Mouse (Mus musculus): ENCODE data around the gene S100g.

Gene S100g

DNA sequence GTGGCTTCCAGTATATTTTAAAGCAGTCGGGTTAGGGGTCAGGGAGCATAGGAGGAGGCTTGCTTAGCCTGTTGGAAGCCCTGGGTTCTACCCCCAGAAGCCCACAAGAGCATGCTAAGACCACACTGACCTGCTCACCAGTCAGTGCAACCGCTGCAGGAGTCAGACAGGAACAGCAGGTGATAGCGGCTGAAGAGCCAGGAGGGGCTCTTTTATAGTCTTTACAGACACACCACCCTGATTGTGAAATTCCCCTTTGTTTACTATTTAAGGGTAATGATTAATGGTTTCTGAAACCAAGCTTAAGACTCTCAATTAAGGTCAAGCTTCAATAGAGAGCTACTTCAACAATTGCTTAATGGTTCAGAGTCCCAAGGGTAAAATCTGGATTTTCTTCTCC, at the start of gene S100g:
Gene S100g (minus strand): TSS at position 217 of the 400 bp plus-strand sequence.
- no peak for DNase-seq (ENCODE audit: low spot score)

DNA sequence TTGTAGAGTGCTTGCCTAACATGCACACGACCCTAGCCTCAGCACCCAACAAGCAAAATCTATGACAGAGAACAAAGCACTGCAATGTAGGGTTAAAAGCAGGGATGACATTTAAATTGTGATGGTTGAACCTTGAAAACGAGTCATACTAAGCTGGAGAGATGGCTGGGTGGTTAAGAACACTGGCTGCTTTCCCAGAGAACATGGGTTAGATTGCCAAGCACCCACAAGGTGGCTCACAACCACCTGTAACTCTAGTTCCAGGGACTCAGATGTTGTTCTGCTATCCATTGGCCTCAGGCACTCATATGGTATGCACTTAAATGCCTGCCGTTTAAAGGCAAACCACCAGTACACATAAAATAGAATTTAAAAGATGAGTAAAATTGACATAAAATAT, 27.7 kb upstream of the S100g start:
- DNase-seq (ENCODE audit: low spot score): no peak

DNA sequence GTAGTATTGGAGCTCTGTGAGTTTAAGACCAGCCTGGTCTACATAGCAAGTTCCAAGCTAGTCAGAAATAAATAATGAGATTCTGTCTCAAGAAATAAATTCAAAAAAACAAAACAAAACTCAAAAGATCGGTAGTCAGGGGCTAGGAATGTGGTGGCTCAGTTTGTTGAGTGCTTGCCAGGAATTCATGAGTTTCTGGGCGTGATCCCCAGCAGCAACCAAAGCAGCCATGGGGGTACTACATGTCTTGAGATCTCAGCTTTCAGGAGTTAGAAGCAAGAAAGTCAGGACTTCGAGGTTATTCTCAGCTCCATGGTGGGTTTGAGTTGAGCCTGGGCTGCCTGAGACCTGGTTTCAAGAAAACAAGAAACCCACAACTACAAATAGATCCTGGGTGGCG, 27.0 kb upstream of the S100g start:
- DNase-seq (ENCODE audit: low spot score): no peak

DNA sequence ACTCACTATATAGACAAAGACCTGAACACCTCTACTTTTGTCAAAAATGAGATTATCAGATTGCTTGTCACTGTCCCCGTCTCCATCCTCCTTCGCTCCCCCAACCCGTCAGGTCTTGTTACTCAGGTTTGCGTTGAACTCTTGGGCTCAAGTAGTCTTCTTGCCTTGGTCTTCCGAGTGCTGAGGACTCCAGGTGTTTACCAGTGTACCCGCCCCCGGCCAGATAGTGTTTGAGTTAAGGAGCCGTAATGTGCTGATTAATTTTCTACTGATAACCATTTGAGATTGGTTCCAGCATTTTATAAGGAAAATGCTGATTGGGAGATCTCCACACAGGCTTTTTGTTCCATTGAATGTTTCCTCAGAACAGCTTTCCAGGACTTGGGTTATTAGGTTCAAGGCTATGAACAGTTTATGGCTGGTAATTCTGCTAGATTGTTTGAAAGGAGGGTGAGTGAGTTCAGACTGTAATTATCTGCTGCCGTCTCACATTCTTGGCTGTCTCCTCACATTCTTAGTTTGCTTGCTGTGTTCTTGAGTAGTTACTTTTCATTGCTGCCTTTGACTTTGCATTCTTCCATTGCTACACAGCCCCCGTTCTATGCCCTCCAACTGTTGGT, 22.6 kb upstream of the S100g start:
- DNase-seq (ENCODE audit: low spot score): no peak

DNA sequence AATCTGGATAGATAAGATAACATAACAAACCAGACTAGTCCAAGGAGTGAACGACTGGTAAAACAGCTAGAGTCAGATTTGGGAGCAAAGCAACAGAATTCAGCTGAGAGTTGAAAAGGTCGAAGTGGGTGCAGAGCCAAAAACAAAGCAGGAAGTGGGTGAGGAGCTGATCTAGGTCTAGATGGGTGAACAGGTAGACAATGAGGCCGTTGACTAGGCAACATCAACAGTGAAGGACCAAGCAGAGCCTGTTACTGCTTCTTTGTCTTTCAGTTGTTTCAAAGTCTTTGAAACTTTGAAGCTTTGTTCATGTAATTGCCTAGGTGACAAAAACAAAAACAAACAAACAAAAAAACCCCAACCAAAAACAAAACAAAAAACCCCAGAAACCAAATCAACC, 11.8 kb upstream of the S100g start:
- no peak for DNase-seq (ENCODE audit: low spot score)

DNA sequence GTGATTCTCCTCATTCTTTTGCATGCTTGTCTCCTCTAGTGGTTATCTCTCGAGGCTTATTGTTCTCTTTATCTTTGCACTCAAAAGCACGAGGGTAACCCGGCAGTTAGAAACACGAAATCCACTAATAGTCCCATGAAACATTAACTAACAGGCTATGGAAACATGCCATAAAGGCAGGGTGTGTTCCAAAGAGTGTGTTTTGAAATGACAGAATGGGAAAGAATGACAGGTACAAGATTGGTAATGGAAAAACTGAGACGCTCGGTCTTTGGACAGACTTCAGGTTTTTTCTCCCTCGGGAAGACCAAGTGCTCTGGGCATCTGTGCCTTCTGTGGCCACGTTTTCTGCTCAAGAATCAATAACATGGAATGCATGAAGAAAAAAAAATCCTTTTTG, 3.1 kb upstream of the S100g start:
- DNase-seq (ENCODE audit: low spot score): no peak

DNA sequence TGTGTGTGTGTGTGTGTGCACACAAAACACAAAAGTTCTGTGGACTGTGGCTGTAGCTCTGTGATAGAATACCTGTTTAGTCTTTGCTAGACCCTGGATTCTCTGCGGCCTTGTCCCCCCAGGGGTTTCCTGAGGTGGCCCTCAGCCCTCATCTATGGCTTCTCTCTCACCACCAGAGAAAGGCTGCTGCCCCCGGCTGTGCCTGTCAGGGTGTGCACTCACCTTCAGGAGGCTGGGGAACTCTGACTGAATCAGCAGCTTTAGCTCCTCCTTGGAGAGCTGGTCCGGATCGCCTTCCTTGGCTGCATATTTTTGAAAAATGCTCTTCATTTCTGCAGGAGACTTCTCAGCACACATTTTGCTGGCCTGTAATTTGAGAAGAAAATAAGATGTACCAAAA, 559 bp downstream of the S100g start:
- DNase-seq (ENCODE audit: low spot score): no peak

DNA sequence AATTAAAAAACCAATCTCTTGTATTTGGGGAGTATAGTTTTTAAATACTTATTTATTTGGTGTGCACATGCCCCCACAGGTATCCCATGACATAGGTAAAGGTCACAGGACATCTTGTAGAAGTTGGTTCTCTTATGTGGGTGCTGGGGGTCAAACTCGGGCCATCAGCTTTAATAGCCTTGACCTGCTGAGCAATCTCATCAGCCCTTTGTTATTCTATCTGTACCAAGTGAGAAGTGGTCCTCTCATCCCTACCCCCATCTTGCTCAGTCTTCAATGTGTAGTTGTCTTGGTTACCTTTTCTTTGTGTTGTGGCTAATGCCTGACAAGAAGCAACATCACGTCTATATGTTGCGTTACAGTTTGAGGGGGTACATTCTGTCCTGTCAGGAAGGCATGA, 6.5 kb downstream of the S100g start:
- no peak for DNase-seq (ENCODE audit: low spot score)

DNA sequence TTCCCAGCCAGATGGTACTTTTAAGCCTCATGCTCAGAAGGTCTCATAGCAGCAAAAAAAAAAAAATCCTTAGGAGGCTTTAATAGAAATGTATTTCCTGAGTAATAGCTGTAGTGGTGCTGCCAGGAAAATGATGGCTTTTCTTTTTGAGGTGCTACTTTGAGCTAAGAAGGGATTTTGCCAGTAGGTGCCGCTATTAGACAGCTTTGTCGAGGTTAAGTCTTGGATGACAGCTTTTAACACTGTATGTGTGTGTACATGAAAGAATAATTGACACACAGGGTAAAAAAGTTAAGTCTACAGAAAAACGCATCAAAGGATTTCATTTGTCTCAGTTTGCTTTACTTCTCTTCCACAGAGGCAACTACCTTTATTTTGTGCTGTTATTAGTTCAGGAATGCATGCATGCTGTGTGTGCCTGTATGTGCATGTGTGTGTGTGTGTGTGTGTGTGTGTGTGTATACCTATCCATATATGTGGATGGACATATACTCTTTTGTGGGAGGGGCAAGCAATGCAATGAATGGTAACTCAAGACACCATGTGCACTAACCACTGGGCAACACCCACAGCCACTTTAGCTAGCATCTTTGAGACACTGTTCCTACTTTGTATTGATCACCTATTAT, 14.5 kb downstream of the S100g start:
- DNase-seq (ENCODE audit: low spot score): peak; percentile 57

DNA sequence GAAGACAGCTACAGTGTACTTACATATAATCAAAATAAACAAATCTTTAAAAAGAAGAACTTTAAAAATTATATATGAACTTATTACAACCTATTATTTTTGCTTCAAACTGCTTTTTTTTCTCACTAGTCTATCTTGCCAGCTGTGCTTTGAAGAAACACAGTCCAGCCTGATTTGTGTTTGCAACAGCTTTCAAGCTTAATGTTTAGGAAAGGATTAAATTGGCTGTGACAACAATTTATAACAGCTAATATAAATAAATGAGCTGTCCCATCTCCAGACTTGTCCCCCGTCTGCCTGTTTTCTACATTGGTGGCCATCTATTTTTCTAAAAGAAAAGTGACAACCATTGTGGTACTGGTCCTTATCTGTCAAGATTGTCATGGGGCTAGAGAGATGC, 22.4 kb downstream of the S100g start:
- DNase-seq (ENCODE audit: low spot score): no peak

DNA sequence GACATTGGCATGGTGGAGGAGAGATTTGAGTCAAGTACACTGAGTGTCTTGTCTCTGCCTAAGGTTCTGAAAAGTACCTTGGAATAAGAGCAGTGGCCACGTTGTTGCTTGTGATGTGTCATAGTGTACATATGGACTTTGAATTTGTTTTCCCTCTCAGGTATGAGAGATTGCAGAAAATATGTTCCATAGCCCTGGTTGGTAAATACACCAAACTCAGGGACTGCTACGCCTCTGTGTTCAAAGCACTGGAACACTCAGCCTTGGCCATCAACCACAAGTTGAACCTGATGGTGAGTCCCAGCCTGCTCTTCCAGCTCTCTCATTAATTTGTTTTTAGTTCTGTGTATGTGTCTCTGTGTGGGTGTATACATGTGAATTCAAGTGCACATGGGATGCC, 32.9 kb downstream of the S100g start:
- DNase-seq (ENCODE audit: low spot score): no peak

DNA sequence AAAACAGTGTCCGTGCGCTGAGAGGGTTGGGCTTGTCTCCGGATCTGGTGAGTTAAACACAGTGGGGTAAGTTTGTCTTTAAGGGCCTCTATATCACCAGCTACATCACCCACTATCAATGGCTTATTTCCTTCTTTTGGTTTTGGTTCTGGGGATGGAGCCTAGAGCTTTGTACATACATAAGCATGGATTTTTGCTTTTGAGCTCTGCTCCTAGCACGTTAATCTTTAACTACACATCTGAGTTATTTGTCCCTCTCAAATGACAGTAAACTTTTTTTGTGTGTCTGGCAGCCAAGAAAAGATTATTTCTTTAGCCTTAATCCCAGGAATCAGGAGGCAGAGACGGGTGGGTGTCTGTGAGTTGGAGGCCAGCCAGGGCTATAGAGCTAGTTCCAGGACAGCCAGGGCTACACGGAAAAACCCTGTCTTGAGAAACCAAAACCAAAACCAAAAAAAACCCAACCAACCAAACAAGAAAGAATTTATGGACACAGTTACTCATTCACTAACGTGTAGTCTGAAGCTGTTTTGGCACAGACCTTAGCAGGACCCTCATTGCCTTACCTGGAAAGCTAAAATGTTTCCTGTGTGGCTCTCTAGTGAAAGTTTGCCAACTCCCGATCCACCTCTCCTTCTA, 42.8 kb downstream of the S100g start:
- DNase-seq (ENCODE audit: low spot score): no peak

DNA sequence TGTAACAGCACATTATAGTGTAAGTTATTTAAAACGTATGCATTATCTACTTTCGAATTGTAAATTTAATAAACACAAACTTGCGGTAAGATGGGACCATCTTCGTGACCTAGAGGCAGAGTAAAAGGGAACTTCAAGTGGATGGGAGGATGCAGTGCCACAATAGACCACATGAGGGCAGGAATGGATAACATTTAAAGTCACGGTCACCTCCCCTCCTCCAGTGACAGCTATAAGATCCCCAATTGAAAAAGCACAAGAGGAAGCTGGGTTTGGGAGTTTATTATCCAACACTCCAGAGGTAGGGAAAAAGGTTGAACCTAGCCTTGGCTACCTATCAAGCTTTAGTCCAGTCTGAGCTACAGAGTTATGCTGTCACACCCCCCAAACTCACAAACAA, 48.7 kb downstream of the S100g start:
- peak; percentile 56 for DNase-seq (ENCODE audit: low spot score)

DNA sequence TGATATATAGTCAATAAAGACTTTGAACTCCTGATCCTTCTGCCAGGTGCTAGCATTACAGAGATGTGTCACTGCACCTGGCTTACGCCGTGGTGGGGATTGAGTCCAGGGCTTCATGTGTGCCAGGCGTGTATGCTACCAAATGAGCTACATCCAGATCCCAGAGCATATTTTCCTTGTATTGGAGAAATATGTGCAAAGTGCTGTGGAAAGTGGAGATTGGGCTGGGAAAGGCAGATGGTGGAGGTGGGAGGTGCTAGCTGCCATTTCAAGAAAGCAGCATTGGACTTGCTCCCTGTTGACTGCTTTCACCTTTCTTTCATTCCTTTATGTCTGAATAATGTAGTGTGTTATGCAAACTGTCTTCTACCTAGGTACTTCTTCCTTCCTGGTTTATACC, 50.7 kb downstream of the S100g start:
- no peak for DNase-seq (ENCODE audit: low spot score)

Data from layer of hippocampus, adult 11-12 months (tissue).